In genomic region chr1:118458963-118459920, GRCm38 (mm10) we compare ENCODE assay signal across 8 mouse cellular contexts.
DNase-seq lines count a peak whose midpoint lies in the region; ATAC-seq lines count a peak whose summit lies in the region.

No protein-coding gene starts in this region.

- no peaks in the 10 kb centered on the region for H3K27me3 ChIP-seq in hindbrain, embryonic 11.5 days (ENCODE audit: control insufficient read depth, insufficient read depth, low read length)

- peaks cover 19% of the 10 kb centered on the region for H3K4me1 ChIP-seq in hindbrain, embryonic 11.5 days (replicated peaks; ENCODE audit: control insufficient read depth, insufficient read depth, low read length)

- H3K36me3 ChIP-seq in hindbrain, embryonic 11.5 days (ENCODE audit: control insufficient read depth, insufficient read depth, low read length): no peaks in the 10 kb centered on the region

- peak; percentile 94 for ATAC-seq in hindbrain, embryonic 11.5 days (ENCODE audit: low FRiP score)

- no peaks in the 10 kb centered on the region for H3K9me3 ChIP-seq in hindbrain, embryonic 11.5 days (ENCODE audit: control insufficient read depth, low read length)

- peak; percentile 97 for DNase-seq in Muller cell, postnatal 12 days (ENCODE audit: inconsistent ontology term)
- peak; percentile 94 for DNase-seq in cerebellum, adult 9-11 months
- peak; percentile 84 to 92 for DNase-seq in frontal cortex, adult 2 months (ENCODE audit: extremely low spot score in 1 of 2, low spot score in 1 of 2)
- peak; percentile 94 for DNase-seq in hindbrain, embryonic 11.5 days (ENCODE audit: low spot score)
- peak; percentile 84 to 89 for DNase-seq in layer of hippocampus, postnatal 10 days (ENCODE audit: low spot score in 2 of 2)
- DNase-seq in lung, postnatal 10 days: peak; percentile 95
- peak; percentile 89 for DNase-seq in ovary, postnatal 36 days (ENCODE audit: low spot score)
- DNase-seq in thymus, postnatal 25 days: peak; percentile 94

- H3K27ac ChIP-seq in hindbrain, embryonic 11.5 days (ENCODE audit: low read depth, low read length): peak overlapping the region; percentile 84

- H3K9ac ChIP-seq in hindbrain, embryonic 11.5 days (ENCODE audit: low read depth, low read length): peak overlapping the region; percentile 56

- H3K4me3 ChIP-seq in hindbrain, embryonic 11.5 days (ENCODE audit: low read depth, low read length): peak overlapping the region; percentile 42

- H3K4me2 ChIP-seq in hindbrain, embryonic 11.5 days (replicated peaks; ENCODE audit: low read depth, low read length): peak overlapping the region; percentile 78

- WGBS in hindbrain, embryonic 11.5 days: under 1% methylated on average over 53 of the region's 53 CpGs

Comparison
In these comparisons a context has a peak if more than half of its experiments do, and no peak if none do; other contexts are left out.
1. Peak in every context shown above with its lines: DNase-seq, ATAC-seq, H3K4me3 ChIP-seq and H3K27ac ChIP-seq.